Comparison of ENCODE assay signal across 21 mouse cellular contexts in genomic region chr1:37518791-37519190, GRCm38 (mm10). TPM values are rescaled to one million over a fixed set of nuclear protein-coding genes. Genes with fewer than 3 reads are reported as not detected.
DNase-seq lines count a peak whose midpoint lies in the region; ATAC-seq and TF ChIP-seq lines count a peak whose summit lies in the region.
"Had no signal": no experiment of that assay in that cellular context is flagged by ENCODE, and none has a peak within 500 bp of the region (broad histone marks: within the 10 kb centered on the region; RNA-seq: fewer than 3 reads in every experiment).

No protein-coding gene starts in this region.

- H3K4me3 ChIP-seq in heart, embryonic 10.5 days, result no peak overlapping the region
- H3K4me3 ChIP-seq in intestine, embryonic 16.5 days (ENCODE audit: low read length), result no peak overlapping the region
- H3K4me3 ChIP-seq in intestine, embryonic 15.5 days (replicated peaks), result no peak overlapping the region
- H3K4me3 ChIP-seq in brown adipose tissue, adult 24 weeks (ENCODE audit: insufficient read depth, low read depth, low read length), result no peak overlapping the region
- H3K4me3 ChIP-seq in small intestine, adult 2 months (ENCODE audit: low read depth, low read length), result peak overlapping the region; percentile 7; the same call in 1 of the 2 replicates
- H3K4me3 ChIP-seq: embryonic facial prominence, embryonic 10.5 days; heart, embryonic 12.5 days; hindbrain, embryonic 10.5 days had no signal

- no peak overlapping the region for H3K27ac ChIP-seq in heart, embryonic 10.5 days
- H3K27ac ChIP-seq in intestine, embryonic 16.5 days (ENCODE audit: low read length), result peak overlapping the region; percentile 6; the same call in 1 of the 2 replicates
- no peak overlapping the region for H3K27ac ChIP-seq in intestine, embryonic 15.5 days
- peak overlapping the region; percentile 75 for H3K27ac ChIP-seq in brown adipose tissue, adult 24 weeks (replicated peaks; ENCODE audit: low read depth, low read length)
- peak overlapping the region; percentile 90 for H3K27ac ChIP-seq in small intestine, adult 2 months (ENCODE audit: insufficient read depth, low read depth, low read length)
- H3K27ac ChIP-seq: embryonic facial prominence, embryonic 10.5 days; hindbrain, embryonic 10.5 days; hindbrain, embryonic 14.5 days had no signal

- no peak for TF ChIP-seq CTCF in small intestine, adult 2 months (IDR thresholded peaks at IDR 0.05; ENCODE audit: extremely low read depth, insufficient read length, insufficient replicate concordance, low read depth, low read length)

- 83% methylated on average over 4 of the region's 4 CpGs for WGBS in heart, embryonic 10.5 days
- WGBS in intestine, embryonic 16.5 days, result 90% methylated on average over 4 of the region's 4 CpGs
- WGBS in intestine, embryonic 15.5 days, result 87% methylated on average over 4 of the region's 4 CpGs
- WGBS in small intestine, adult 2 months, result 74% methylated on average over 4 of the region's 4 CpGs

- peaks cover 8% of the 10 kb centered on the region; the same call in 1 of the 2 replicates for H3K4me1 ChIP-seq in heart, embryonic 10.5 days
- H3K4me1 ChIP-seq in intestine, embryonic 16.5 days (ENCODE audit: control insufficient read depth, insufficient read depth, low read length), result peaks cover 34% of the 10 kb centered on the region
- H3K4me1 ChIP-seq in intestine, embryonic 15.5 days (replicated peaks), result peaks cover 15% of the 10 kb centered on the region
- H3K4me1 ChIP-seq in brown adipose tissue, adult 24 weeks (ENCODE audit: control insufficient read depth, insufficient read depth, insufficient read length, low read length), result peaks cover 25% of the 10 kb centered on the region
- H3K4me1 ChIP-seq in small intestine, adult 2 months (ENCODE audit: control insufficient read depth, insufficient read depth, insufficient read length, low read length), result peaks cover 48% of the 10 kb centered on the region; the same call in 1 of the 2 replicates
- H3K4me1 ChIP-seq: embryonic facial prominence, embryonic 10.5 days; hindbrain, embryonic 10.5 days had no signal

- H3K27me3 ChIP-seq in heart, embryonic 10.5 days (ENCODE audit: insufficient read depth, poor library complexity, severe bottlenecking), result no peaks in the 10 kb centered on the region
- no peaks in the 10 kb centered on the region for H3K27me3 ChIP-seq in intestine, embryonic 16.5 days (replicated peaks; ENCODE audit: control insufficient read depth, insufficient read depth, low read length)
- H3K27me3 ChIP-seq in intestine, embryonic 15.5 days (replicated peaks), result no peaks in the 10 kb centered on the region
- no peaks in the 10 kb centered on the region for H3K27me3 ChIP-seq in small intestine, adult 2 months (ENCODE audit: control insufficient read depth, insufficient read depth, low read length)
- H3K27me3 ChIP-seq: CH12.LX; heart, embryonic 12.5 days; Patski had no signal

- peak; percentile 93 for DNase-seq in heart, adult 11 months
- DNase-seq in heart, embryonic 10.5 days (ENCODE audit: low spot score), result no peak
- no peak for DNase-seq in right cerebral cortex, postnatal 25 days
- DNase-seq in embryo, embryonic 9.5 days (ENCODE audit: extremely low spot score), result no peak
- DNase-seq: adrenal gland, postnatal 14 days; cerebellum, adult 18-20 months; cerebellum, adult 9-11 months; cerebellum, postnatal 36 days; gastrocnemius, postnatal 25 days had no signal

- no peaks in the 10 kb centered on the region for H3K36me3 ChIP-seq in heart, embryonic 10.5 days
- H3K36me3 ChIP-seq in intestine, embryonic 16.5 days (ENCODE audit: control insufficient read depth, insufficient read depth, low read length), result no peaks in the 10 kb centered on the region
- no peaks in the 10 kb centered on the region for H3K36me3 ChIP-seq in intestine, embryonic 15.5 days
- peaks cover 11% of the 10 kb centered on the region for H3K36me3 ChIP-seq in small intestine, adult 2 months (ENCODE audit: control insufficient read depth, insufficient read depth, low read length)
- H3K36me3 ChIP-seq: embryonic facial prominence, embryonic 10.5 days; heart, embryonic 12.5 days; hindbrain, embryonic 10.5 days had no signal

- TF ChIP-seq POLR2A in small intestine, adult 2 months (IDR thresholded peaks at IDR 0.05; ENCODE audit: low read depth, low read length), result no peak

- H3K9ac ChIP-seq in intestine, embryonic 16.5 days (ENCODE audit: low read depth, low read length), result no peak overlapping the region
- H3K9ac ChIP-seq in intestine, embryonic 15.5 days, result no peak overlapping the region
- H3K9ac ChIP-seq: heart, embryonic 12.5 days; hindbrain, embryonic 14.5 days had no signal

- ATAC-seq in intestine, embryonic 16.5 days, result no peak
- ATAC-seq in intestine, embryonic 15.5 days, result no peak
- ATAC-seq: activated CD4-positive, CD25-positive, alpha-beta regulatory T cell, adult 4 months; forebrain, embryonic 14.5 days; Patski had no signal

- H3K9me3 ChIP-seq in heart, embryonic 10.5 days, result no peaks in the 10 kb centered on the region
- no peaks in the 10 kb centered on the region for H3K9me3 ChIP-seq in intestine, embryonic 16.5 days (ENCODE audit: control insufficient read depth, low read length)
- H3K9me3 ChIP-seq in intestine, embryonic 15.5 days, result no peaks in the 10 kb centered on the region
- H3K9me3 ChIP-seq: embryonic facial prominence, embryonic 10.5 days; hindbrain, embryonic 10.5 days had no signal

- H3K4me2 ChIP-seq in intestine, embryonic 16.5 days (ENCODE audit: low read depth, low read length), result no peak overlapping the region
- no peak overlapping the region for H3K4me2 ChIP-seq in intestine, embryonic 15.5 days (replicated peaks)
- H3K4me2 ChIP-seq: heart, embryonic 12.5 days; hindbrain, embryonic 14.5 days had no signal

RNA-seq across cellular contexts. Expression of gene Mgat4a, which starts 22.0 kb away (rescaled TPM):
- 1.3 and 3.2 TPM in 2 replicates for polyA plus RNA-seq in heart, embryonic 10.5 days (2016; fragmentation: Nextera tagmentation; extraction: Ambion mirVana)
- 48.7 and 50.1 TPM in 2 replicates for polyA plus RNA-seq in intestine, embryonic 16.5 days (2015; fragmentation: Nextera tagmentation; extraction: Ambion mirVana)
- 44.5 and 46.3 TPM in 2 replicates for polyA plus RNA-seq in intestine, embryonic 15.5 days (2015; fragmentation: Nextera tagmentation; extraction: Ambion mirVana)
- polyA plus RNA-seq in brown adipose tissue, adult 24 weeks (2012; ENCODE audit: insufficient read depth, insufficient read length, missing spikeins), result 2.2 and 2.4 TPM in 2 replicates
- 21.6 and 53.3 TPM in 2 replicates for polyA plus RNA-seq in small intestine, adult 2 months (2012; rRNA removed)

Comparison
In these comparisons a context has a peak if more than half of its experiments do, and no peak if none do; other contexts are left out.
1. H3K27ac ChIP-seq: peak in intestine, embryonic 16.5 days (single experiment), brown adipose tissue, adult 24 weeks (single experiment) and small intestine, adult 2 months (single experiment); none in heart, embryonic 10.5 days (single experiment) and intestine, embryonic 15.5 days (single experiment).